Mouse (Mus musculus) embryonic facial prominence, embryonic 14.5 days (tissue): ENCODE results near the gene Cd82. TPM values are rescaled to one million over a fixed set of nuclear protein-coding genes. Genes with fewer than 3 reads are reported as not detected.
A peak's percentile ranks its signal among the peaks of the same experiment; 100 is the strongest.

Source experiments
- ATAC-seq: fragments of 200-750 bp; cut with Nextera tagmentation; 2 replicates; pipeline ENCODE4 v1.8.0; 2017; ENCODE audit warnings: low read depth, moderate number of reproducible peaks, moderate TSS enrichment
- DNase-seq: peaks from one replicate; pipeline ENCODE4 v3.0.0-alpha.2; 2015; ENCODE audit warnings: low spot score
- H3K27ac ChIP-seq: fragments of 300-500 bp; sonication (generic); replicated peaks from 2 replicates; pipeline ENCODE4 v1.5.1; 2014; ENCODE audit warnings: low read depth, mild to moderate bottlenecking, low read length, moderate library complexity
- H3K27me3 ChIP-seq: fragments of 300-500 bp; sonication (generic); replicated peaks from 2 replicates; pipeline ENCODE4 v1.6.1; 2014; ENCODE audit warnings: low read length; ENCODE audit not compliant: control insufficient read depth, insufficient read depth
- H3K36me3 ChIP-seq: fragments of 300-500 bp; sonication (generic); 2 replicates; pipeline ENCODE4 v1.6.1; 2014; ENCODE audit warnings: low read length, mixed read lengths; ENCODE audit not compliant: control insufficient read depth, insufficient read depth
- H3K4me1 ChIP-seq: fragments of 300-500 bp; sonication (generic); 2 replicates; pipeline ENCODE4 v1.6.1; 2014; ENCODE audit warnings: antibody characterized with exemption, low read length; ENCODE audit not compliant: control insufficient read depth, insufficient read depth
- H3K4me2 ChIP-seq: fragments of 300-500 bp; sonication (generic); 2 replicates; pipeline ENCODE4 v1.6.1; 2014; ENCODE audit warnings: low read depth, mild to moderate bottlenecking, low read length, moderate library complexity, mixed read lengths
- H3K4me3 ChIP-seq: fragments of 300-500 bp; sonication (generic); 2 replicates; pipeline ENCODE4 v1.5.1; 2014; ENCODE audit warnings: low read depth, mild to moderate bottlenecking, low read length
- H3K9ac ChIP-seq: fragments of 300-500 bp; sonication (generic); 2 replicates; pipeline ENCODE4 v1.6.1; 2014; ENCODE audit warnings: low read depth, mild to moderate bottlenecking, low read length, moderate library complexity, mixed read lengths
- H3K9me3 ChIP-seq: fragments of 300-500 bp; sonication (generic); 2 replicates; pipeline ENCODE4 v1.6.1; 2016; ENCODE audit warnings: low read length; ENCODE audit not compliant: control insufficient read depth
- WGBS: fragments of 180-500 bp; shearing (Covaris S2); extraction: QIAGEN DNeasy Blood & Tissue Kit; methylation state at CpG from one replicate; pipeline ENCODE4 v1.1.7; 2014; 5-methylcytosine and 5-hydroxymethylcytosine counted together
- polyA plus RNA-seq: library from polyadenylated mRNA; unstranded; fragments of >200 nt; fragmentation: Nextera tagmentation; extraction: Ambion mirVana; gene quantifications from 2 replicates; pipeline ENCODE4 v1.2.1, GENCODE M21; 2014

Cd82 gene
- polyA plus RNA-seq, 1 experiment from 2014 or later, result 46.9 TPM

- H3K9ac ChIP-seq, result no peak overlapping the region
- ATAC-seq, result no peak
Measured at GRCm38 (mm10) chr2:93459208-93459920, 3.6 kb downstream of the Cd82 start.

GRCm38 (mm10) chr2:93458332-93459207 is 4.4 kb downstream of the Cd82 start:
- Histone ChIP-seq H3K4me1 (peaks cover 19% of the 10 kb centered on the region), H3K36me3 (no peaks in the 10 kb centered on the region), H3K4me2 (no peak overlapping the region), H3K27ac (no peak overlapping the region), H3K4me3 (no peak overlapping the region), H3K9ac (no peak overlapping the region), H3K9me3 (no peaks in the 10 kb centered on the region), H3K27me3 (no peaks in the 10 kb centered on the region)
- ATAC-seq (no peak), DNase-seq (peak; percentile 63)
- 65% methylated on average over 8 of the region's 8 CpGs for WGBS

More at GRCm38 (mm10) chr2:93459208-93459920, 3.6 kb downstream of the Cd82 start:
- no peak for DNase-seq
- 75% methylated on average over 7 of the region's 7 CpGs for WGBS
- H3K4me3 ChIP-seq, result no peak overlapping the region
- H3K4me1 ChIP-seq, result peaks cover 16% of the 10 kb centered on the region
- no peak overlapping the region for H3K27ac ChIP-seq
- no peaks in the 10 kb centered on the region for H3K27me3 ChIP-seq
- H3K4me2 ChIP-seq, result no peak overlapping the region
- no peaks in the 10 kb centered on the region for H3K36me3 ChIP-seq
- H3K9me3 ChIP-seq, result no peaks in the 10 kb centered on the region

- H3K4me1 ChIP-seq, result peaks cover 20% of the 10 kb centered on the region
- no peak overlapping the region for H3K9ac ChIP-seq
Measured at GRCm38 (mm10) chr2:93457426-93458130, 5.4 kb downstream of the Cd82 start.

GRCm38 (mm10) chr2:93456140-93456539 is 6.8 kb downstream of the Cd82 start:
- peaks cover 19% of the 10 kb centered on the region for H3K4me1 ChIP-seq
- DNase-seq, result peak; percentile 63
- H3K27ac ChIP-seq, result 0 out of 2 replicates have a peak overlapping the region, but pooled peaks have one; percentile 21
- H3K9ac ChIP-seq, result no peak overlapping the region
- 56% methylated on average over 3 of the region's 3 CpGs for WGBS
- no peaks in the 10 kb centered on the region for H3K36me3 ChIP-seq
- no peaks in the 10 kb centered on the region for H3K9me3 ChIP-seq
- ATAC-seq, result peak; percentile 23; the same call in 1 of the 2 replicates
- H3K4me2 ChIP-seq, result no peak overlapping the region
- no peaks in the 10 kb centered on the region for H3K27me3 ChIP-seq
- no peak overlapping the region for H3K4me3 ChIP-seq

More at GRCm38 (mm10) chr2:93457426-93458130, 5.4 kb downstream of the Cd82 start:
- H3K36me3 ChIP-seq, result no peaks in the 10 kb centered on the region
- no peaks in the 10 kb centered on the region for H3K9me3 ChIP-seq
- H3K4me3 ChIP-seq, result no peak overlapping the region
- no peak overlapping the region for H3K4me2 ChIP-seq
- WGBS, result 76% methylated on average over 6 of the region's 6 CpGs
- no peaks in the 10 kb centered on the region for H3K27me3 ChIP-seq
- ATAC-seq (no peak), DNase-seq (peak; percentile 42)
- H3K27ac ChIP-seq, result no peak overlapping the region

GRCm38 (mm10) chr2:93454817-93455591 is 7.9 kb downstream of the Cd82 start:
- H3K9ac ChIP-seq, result no peak overlapping the region
- peaks cover 19% of the 10 kb centered on the region; the same call in 1 of the 2 replicates for H3K4me1 ChIP-seq
- DNase-seq, result peak; percentile 73
- no peaks in the 10 kb centered on the region for H3K36me3 ChIP-seq
- 70% methylated on average over 3 of the region's 3 CpGs for WGBS
- no peak overlapping the region for H3K4me2 ChIP-seq
- H3K4me3 ChIP-seq, result no peak overlapping the region
- H3K27me3 ChIP-seq, result no peaks in the 10 kb centered on the region
- H3K9me3 ChIP-seq, result no peaks in the 10 kb centered on the region
- no peak for ATAC-seq
- no peak overlapping the region for H3K27ac ChIP-seq

- H3K9me3 ChIP-seq, result no peaks in the 10 kb centered on the region
- ATAC-seq (no peak), DNase-seq (no peak)
- no peaks in the 10 kb centered on the region for H3K27me3 ChIP-seq
- no peak overlapping the region for H3K4me2 ChIP-seq
- no peak overlapping the region for H3K9ac ChIP-seq
- peaks cover 19% of the 10 kb centered on the region; the same call in 1 of the 2 replicates for H3K4me1 ChIP-seq
- WGBS, result 63% methylated on average over 10 of the region's 10 CpGs
- H3K27ac ChIP-seq, result no peak overlapping the region
- no peak overlapping the region for H3K4me3 ChIP-seq
- H3K36me3 ChIP-seq, result no peaks in the 10 kb centered on the region
Measured at GRCm38 (mm10) chr2:93454334-93454733, 8.6 kb downstream of the Cd82 start.

- Histone ChIP-seq H3K4me2 (no peak overlapping the region), H3K9ac (no peak overlapping the region), H3K27me3 (no peaks in the 10 kb centered on the region), H3K4me1 (peaks cover 19% of the 10 kb centered on the region; the same call in 1 of the 2 replicates), H3K27ac (no peak overlapping the region), H3K36me3 (no peaks in the 10 kb centered on the region), H3K9me3 (no peaks in the 10 kb centered on the region), H3K4me3 (no peak overlapping the region)
- no peak for ATAC-seq
- DNase-seq, result no peak
- 65% methylated on average over 4 of the region's 4 CpGs for WGBS
Measured at GRCm38 (mm10) chr2:93453046-93453445, 9.9 kb downstream of the Cd82 start.

- Histone ChIP-seq H3K9ac (no peak overlapping the region), H3K4me2 (no peak overlapping the region), H3K27me3 (no peaks in the 10 kb centered on the region), H3K36me3 (no peaks in the 10 kb centered on the region), H3K4me3 (no peak overlapping the region), H3K27ac (no peak overlapping the region), H3K4me1 (peaks cover 16% of the 10 kb centered on the region; the same call in 1 of the 2 replicates), H3K9me3 (no peaks in the 10 kb centered on the region)
- DNase-seq, result no peak
- no peak for ATAC-seq
- WGBS, result 67% methylated on average over 4 of the region's 4 CpGs
Measured at GRCm38 (mm10) chr2:93452506-93452905, 10.4 kb downstream of the Cd82 start.
